Mouse (Mus musculus): ENCODE data around the gene Nr1d1.

GRCm38 (mm10) chr11:98766346-98766745 is 8.8 kb downstream of the Nr1d1 start:
- TF ChIP-seq CTCF (IDR thresholded peaks at IDR 0.05; ENCODE audit: insufficient read depth, low read length) = no peak
- TF ChIP-seq POLR2A (IDR thresholded peaks at IDR 0.05; ENCODE audit: borderline replicate concordance, extremely low read depth, low read depth, low read length) = no peak
